Mouse (Mus musculus) gastrocnemius, postnatal 4 days (tissue): Measurements from ENCODE around the gene Efcc1. TPM values are rescaled to one million over a fixed set of nuclear protein-coding genes. Genes with fewer than 3 reads are reported as not detected.
"Not testable (repeated sequence)": the region's sequence is repeated elsewhere in the genome, so short reads cannot be mapped to it uniquely, and the experiment has no call there.

ENCODE experiments used
- DNase-seq, 2 experiments: peaks; one replicate each; pipeline ENCODE4 v3.0.0; 2021 to 2022; ENCODE audit warnings: low spot score in 2 of 2, mixed read lengths in 2 of 2
- total RNA-seq, 2 experiments: library from RNA; stranded (reverse); gene quantifications; 2 replicates each; pipeline ENCODE4 v1.2.3; 2021

Gene Efcc1
- total RNA-seq, 2 experiments from 2014 or later, result 2.7 to 3.4 TPM

- no peak for DNase-seq
These were observed 12.1 kb downstream of the Efcc1 start for GRCm38 (mm10) chr6:87742804-87743203.

GRCm38 (mm10) chr6:87743281-87743680 lies 12.6 kb downstream of the Efcc1 start:
- no peak for DNase-seq

GRCm38 (mm10) chr6:87744632-87745031 lies 14.0 kb downstream of the Efcc1 start:
- DNase-seq, result no peak

DNA sequence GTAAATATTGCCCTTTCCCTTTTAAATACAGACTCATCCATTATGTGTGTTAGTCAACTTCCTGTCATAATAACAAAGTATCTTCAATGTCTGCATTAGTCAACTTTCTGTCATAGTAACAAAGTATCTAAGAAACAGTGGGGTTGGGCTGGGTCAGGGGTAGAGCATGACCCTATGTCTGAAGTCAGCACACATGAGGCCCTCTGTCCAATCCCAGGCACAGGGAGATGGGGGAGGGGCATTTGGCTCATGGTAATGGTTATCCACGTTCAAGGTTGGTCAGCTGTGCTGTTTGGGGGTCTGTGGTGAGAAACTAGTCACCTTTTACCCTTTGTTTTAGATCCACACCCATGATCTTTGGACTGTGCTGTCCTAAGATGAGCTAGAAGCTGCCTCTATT lies 14.6 kb downstream of the Efcc1 start:
- no peak for DNase-seq

GRCm38 (mm10) chr6:87746059-87746458 lies 15.4 kb downstream of the Efcc1 start:
- DNase-seq, result no peak

GRCm38 (mm10) chr6:87746849-87747248 lies 16.2 kb downstream of the Efcc1 start:
- peak in 1 of 2 experiments; percentile 54 for DNase-seq

DNA sequence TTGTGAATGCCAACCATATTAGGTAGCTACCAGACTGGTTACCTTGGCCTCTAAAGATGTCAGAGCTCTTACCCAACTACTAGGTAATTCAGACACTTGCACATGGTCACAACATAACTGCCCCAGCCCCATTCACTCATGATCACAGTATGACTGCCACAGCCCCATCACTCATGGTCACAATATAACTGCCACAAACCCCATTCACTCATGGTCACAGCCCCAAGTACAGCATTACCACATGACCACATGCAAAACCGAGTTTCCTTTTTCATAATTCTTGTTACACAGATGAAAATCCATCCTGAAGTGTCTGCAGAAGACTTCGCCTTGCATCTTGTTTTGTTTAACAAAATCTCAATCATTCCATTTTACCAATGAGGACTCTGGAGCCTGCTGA lies 17.4 kb downstream of the Efcc1 start:
- no peak for DNase-seq

- no peak for DNase-seq
These were observed 17.9 kb downstream of the Efcc1 start for GRCm38 (mm10) chr6:87748531-87748930.

DNA sequence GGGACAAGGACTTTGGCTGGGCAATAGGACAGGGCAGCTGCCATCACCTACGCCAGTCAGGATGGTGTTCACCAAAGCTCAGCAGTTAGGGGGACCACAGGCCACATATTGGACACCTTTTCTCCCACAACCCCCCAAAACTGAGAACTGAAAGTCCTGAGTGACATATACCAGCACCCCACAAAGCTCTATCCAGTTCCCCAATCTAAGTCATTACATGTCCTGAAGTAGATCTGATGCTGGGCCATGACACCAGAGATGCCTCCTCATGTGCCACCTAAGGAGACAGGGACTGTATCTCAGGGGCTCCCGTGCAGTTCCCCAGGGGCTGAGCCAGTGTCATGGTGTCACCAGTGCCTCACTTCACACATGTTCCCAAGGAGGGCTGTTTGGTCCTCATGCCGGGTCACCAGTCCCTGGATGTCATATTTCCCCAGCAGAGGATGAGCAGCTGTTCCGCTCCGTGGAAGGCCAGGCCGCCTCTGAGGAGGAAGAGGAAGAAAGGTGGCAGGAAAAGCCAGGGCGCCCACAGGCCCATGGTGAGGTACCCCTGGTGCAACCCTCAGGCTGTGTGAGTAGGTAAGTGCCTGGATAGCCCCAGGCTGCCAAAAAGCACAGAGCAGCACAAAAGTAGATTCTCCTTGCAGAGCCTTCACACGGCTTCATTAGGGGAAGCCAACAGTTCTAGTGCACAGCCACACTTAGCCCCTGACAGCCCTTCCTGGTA lies 19.7 kb downstream of the Efcc1 start:
- no peak for DNase-seq

- no peak for DNase-seq
These were observed 20.9 kb downstream of the Efcc1 start for GRCm38 (mm10) chr6:87751574-87751973.

DNA sequence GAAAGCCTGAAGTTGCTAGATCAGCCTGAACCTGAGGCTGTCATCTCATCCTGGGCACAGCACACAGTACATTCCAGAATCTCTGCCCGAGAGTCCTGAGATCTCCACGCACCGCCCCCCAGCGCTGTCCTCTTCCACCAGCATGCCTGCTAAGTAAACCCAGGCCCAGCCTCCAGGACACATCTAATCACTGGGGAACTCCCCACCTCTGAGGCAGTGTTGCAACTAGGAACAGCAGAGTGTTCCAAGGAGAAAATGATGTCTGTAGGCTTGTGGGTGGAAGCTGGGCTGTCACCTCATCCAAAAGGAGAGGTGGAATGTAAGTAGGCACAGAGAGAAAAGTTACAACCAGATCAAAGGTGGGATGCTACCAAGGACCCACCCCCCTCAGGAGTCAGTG lies 24.5 kb downstream of the Efcc1 start:
- no peak for DNase-seq

- DNase-seq, result no peak
These were observed 26.2 kb downstream of the Efcc1 start for GRCm38 (mm10) chr6:87756896-87757295.

GRCm38 (mm10) chr6:87759404-87759803 lies 28.7 kb downstream of the Efcc1 start:
- DNase-seq, result peak in 1 of 2 experiments; percentile 6

DNA sequence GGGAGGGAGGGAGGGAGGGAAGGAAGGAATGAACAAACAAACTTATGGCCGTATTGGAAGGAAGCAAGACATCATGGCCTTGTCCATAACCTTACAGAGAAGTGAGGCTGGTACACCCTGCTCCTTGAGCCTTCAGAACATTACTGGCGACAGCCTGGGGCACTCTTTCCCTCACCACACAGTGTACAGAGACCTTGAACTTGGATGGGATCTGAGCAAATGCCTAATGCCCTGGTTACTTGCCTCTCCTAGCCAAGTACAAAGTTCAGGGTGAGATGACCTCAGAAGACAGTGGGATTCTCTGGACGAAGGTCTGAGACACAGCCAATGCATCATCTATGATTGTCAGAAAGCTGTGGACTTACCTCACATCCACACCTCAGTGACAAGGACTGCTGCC lies 29.2 kb downstream of the Efcc1 start:
- no peak for DNase-seq

DNA sequence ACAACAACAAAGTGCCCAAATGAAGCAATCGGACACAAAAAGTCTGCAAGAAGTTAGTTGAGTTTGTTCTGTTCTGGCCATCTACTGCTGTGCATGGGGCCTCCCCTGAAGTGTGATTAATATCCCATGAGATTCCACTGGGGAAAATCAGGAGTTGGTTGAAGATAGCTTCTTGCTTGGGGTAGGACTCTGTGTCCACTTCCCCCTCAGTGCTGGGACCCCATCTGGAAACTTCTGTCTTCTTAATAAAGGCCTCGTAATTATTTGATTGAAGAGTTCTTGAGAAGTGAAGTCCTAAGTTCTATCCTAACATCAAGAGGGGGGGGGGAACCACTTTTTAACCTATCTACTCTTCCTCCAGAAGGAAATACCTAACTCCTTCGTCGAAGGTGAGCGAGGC lies 31.5 kb downstream of the Efcc1 start:
- no peak for DNase-seq

DNA sequence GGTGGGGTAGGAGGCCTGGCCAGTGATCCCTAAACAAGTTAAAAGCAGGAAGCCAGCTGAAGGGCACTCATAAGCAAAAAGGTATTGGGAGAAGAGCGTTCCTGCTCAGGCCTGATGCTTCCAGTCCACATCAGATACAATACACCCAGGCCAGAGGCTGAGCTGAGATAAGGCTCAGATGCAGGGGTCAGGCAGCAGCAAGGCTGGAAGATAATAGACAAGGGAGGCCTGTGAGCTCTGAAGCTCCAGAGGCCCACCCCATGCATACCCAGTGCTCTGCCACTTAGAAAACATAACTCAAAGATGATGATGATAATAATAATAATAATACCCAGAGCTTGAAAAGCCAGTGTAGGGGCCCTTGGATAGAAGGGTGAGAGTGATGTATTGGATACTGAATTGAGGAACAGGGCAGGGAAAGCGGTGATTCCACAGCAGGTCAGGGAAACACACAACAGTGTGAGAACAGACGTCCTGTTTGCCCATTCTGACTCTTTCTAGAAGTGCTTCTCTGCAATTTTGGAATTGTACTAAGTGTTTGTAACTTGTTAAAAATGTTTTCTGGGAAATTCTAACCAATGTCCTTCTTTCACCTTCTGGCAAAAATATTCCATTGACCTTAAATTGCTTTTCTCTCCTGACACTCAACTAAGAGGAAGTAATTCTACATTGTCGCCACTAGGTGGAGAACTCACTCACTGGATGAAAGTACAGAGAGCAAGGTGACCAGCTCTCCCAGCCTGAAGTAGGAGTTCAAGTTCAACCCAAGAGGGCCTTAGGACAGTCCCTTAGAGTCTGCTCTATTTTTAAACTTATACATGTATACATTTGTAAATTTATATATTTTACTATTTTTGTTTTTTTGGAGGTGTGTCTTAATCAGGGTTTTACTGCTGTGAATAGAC lies 33.0 kb downstream of the Efcc1 start:
- DNase-seq, result no peak

DNA sequence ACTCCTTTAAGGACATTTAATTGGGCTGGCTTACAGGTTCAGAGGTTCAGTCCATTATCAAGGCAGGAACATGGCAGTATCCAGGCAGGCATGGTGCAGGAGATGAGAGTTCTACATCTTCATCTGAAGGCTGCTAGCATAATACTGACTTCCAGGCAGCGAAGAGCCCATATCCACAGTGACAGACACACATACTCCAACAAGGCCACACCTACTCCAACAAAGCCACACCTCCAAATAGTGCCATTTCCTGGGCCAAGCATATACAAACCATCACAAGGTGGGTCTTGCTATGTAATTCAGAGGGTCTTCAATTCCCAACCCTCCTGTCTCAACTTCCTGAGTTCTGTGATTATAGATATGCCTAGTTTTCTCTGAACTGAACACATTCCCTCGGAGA lies 33.6 kb downstream of the Efcc1 start:
- DNase-seq, result not testable (repeated sequence)

DNA sequence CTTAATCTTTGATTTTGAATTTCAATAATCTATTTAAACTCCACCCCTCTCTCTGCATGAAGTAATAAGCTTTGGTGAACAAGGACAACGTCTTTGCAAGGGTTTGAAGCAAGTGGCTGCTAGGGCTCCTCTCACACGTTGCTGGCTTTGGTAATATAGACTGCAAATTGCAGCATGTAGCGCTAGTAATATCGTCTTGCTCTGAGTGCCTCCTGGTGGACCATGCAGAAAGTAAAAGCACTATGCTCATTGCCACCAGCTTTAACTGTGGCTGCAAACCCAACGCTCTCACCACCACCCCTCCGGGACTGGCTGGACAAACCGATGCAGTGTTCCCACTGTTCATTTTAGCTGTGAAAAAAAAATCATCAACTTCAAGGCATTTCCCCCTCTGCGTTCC lies 40.0 kb downstream of the Efcc1 start:
- no peak for DNase-seq

DNA sequence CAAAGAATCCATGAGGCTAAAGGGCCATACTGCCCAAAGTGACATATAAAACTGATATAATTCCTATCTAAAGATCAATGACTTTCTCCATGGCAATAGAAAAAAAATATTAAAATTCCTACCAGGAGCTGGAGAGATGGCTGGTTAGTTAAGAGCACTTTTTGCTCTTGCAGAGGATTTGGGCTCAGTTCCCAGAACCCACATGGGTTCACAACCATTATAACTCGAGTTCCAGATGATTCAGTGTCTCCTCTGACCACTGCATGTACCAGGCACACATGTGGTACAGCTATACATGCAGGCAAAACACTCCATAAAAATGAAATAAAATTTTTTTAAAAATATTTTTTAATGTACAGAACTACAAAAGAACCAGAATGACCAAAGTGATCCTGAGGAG lies 43.8 kb downstream of the Efcc1 start:
- DNase-seq, result no peak

- no peak for DNase-seq
These were observed 44.2 kb downstream of the Efcc1 start for GRCm38 (mm10) chr6:87774909-87775308.

DNA sequence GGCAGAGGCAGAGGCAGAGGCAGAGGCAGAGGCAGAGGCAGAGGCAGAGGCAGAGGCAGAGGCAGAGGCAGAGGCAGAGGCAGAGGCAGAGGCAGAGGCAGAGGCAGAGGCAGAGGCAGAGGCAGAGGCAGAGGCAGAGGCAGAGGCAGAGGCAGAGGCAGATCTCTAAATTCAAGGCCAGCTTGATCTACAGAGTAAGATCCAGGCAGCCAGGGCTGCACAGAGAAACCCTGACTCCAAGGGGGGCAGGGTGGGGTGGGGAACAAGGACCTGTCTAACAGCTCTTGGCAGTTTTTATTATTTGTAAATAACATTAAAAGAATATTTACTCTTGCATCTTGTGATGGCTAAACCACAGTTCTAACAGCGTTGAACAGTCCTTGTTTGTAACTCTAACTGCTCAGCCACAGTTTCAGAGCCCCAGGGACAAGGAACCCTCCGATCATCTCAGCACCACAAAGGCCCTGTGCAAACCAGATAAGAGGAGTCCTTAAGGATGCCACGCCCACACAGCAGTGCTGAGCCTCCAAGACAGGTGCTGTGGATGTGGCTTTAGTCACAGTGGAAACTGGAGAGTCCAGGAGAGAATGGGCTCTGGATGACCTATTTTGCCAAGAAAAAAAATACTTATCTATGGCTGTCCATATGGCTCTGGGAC lies 45.0 kb downstream of the Efcc1 start:
- DNase-seq, result no peak

GRCm38 (mm10) chr6:87776663-87777062 lies 46.0 kb downstream of the Efcc1 start:
- DNase-seq, result no peak
